Mouse (Mus musculus) gastrocnemius, postnatal 25 days (tissue): ENCODE data around the gene Rpl5. TPM values are rescaled to one million over a fixed set of nuclear protein-coding genes. Genes with fewer than 3 reads are reported as not detected.

Source experiments
- DNase-seq: peaks from one replicate; pipeline ENCODE4 v3.0.0; 2022
- total RNA-seq, 2 experiments: library from RNA; stranded (reverse); gene quantifications; 1 replicate in 1 of 2; 2 replicates in 1 of 2; pipeline ENCODE4 v1.2.3; 2021

Gene Rpl5
- total RNA-seq, 2 experiments from 2014 or later = 29.8 to 35.7 TPM

DNA sequence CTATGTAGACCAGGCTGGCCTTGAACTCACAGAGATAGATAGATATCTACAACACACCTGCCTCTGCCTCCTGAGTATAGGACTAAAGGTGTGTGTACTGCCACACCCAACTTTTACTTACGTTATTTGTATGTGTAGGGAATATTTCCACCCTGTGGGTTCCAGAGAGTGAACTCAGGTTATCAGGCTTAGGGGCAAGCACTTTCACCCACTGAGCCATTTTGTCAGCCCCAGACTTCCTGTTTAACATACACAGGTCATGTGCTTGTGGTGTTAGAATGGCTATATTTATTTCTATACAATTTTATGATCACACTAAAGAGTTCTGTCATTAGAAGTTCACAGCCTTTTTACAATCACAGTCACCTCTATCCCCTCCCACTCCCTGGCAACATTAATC is 42.6 kb downstream of the Rpl5 start:
- DNase-seq = no peak

- no peak for DNase-seq
Observed at GRCm38 (mm10) chr5:107943526-107943925, 43.2 kb downstream of the Rpl5 start.

GRCm38 (mm10) chr5:107946475-107946874 is 46.2 kb downstream of the Rpl5 start:
- no peak for DNase-seq

DNA sequence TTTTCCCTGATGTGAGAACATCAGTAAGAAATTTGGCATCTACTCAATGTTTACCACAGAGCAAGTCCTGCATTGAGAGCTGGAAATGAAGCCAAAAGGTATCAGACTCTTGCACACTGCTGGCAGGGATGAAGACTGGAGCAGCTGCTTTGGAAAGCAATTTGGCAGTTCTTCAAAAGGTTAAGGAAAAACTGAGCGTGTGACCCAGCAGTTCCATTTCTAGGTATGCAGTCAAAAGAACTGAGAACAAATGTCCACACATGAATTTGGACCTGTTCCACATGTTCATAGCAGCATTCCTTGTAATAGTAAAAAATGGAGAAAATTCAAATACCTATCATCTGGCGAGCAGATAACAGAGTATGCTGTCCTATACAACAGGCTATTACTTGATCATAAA is 47.2 kb downstream of the Rpl5 start:
- DNase-seq = peak; percentile 56

DNA sequence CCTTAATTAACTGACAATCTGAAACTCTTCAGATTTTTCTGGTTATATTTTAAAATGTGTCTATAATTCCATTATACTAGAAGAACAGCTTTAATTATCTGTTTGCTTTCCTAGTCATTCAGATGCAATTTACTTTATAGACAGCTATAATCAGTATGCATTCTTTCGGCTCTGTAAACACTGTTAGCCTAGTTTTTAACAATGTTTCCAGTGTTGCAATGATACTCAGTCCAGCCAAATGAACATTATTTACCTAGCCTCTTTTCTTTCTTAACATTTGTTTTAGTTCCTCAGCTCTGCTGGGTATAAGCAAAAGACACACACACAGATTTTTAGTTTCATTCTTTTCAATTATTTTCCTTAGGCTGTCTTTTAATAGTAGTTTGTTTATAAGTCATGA is 48.6 kb downstream of the Rpl5 start:
- DNase-seq = no peak

GRCm38 (mm10) chr5:107949607-107950006 is 49.3 kb downstream of the Rpl5 start:
- no peak for DNase-seq

DNA sequence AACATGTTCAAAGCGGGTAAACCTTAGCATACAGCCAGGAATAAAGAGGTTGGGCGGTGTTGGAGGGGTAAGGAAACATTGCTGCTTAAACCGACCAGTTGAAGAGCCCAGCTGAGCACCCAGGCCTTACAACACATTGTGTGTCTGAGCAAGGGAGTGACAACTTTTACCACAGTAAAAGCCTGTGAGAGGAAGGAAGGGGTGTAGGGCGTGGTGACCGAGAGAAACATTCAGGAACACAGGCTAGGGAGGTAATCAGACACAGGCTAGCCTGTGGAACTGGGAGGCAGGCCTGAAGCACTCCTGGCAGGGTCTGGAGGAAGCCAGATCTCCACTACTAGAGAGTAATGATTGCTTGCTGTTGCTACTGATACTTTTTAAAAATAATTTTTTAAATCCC is 50.3 kb downstream of the Rpl5 start:
- no peak for DNase-seq

Other genes starting within 250 kb of the Rpl5 start
- under 1 TPM in 1 of 2 experiments, not detected in 1; 0.29 TPM for gene Gfi1, start 174.5 kb upstream of the Rpl5 start, total RNA-seq
- gene Ube2d2b, start 70.4 kb upstream of the Rpl5 start, total RNA-seq = not detected
- 10 to 100 TPM; 13.2 to 13.6 TPM for gene Evi5, start 25.4 kb upstream of the Rpl5 start, total RNA-seq
- gene Fam69a, start 86.6 kb downstream of the Rpl5 start, total RNA-seq = 10 to 100 TPM; 15.1 to 20.7 TPM
- gene Mtf2, start 165.2 kb downstream of the Rpl5 start, total RNA-seq = 10 to 100 TPM in 1 of 2 experiments, 1 to 10 TPM in 1; 9.3 to 11.2 TPM
- 10 to 100 TPM; 22.2 to 31.7 TPM for gene Tmed5, start 232.1 kb downstream of the Rpl5 start, total RNA-seq
- under 1 TPM; 0.32 to 0.46 TPM for gene Ccdc18, start 232.4 kb downstream of the Rpl5 start, total RNA-seq